Mouse (Mus musculus): ENCODE measurements around the gene Cdhr4. TPM values are rescaled to one million over a fixed set of nuclear protein-coding genes. Genes with fewer than 3 reads are reported as not detected.

Cdhr4 gene
- polyA plus RNA-seq (2014; fragmentation: Nextera tagmentation; extraction: Ambion mirVana) = 4.8 and 8.4 TPM in 2 replicates

- H3K4me1 ChIP-seq (ENCODE audit: control insufficient read depth in 2 of 2, insufficient read depth in 2 of 2, low read length in 2 of 2) = peaks cover 4 to 12% of the 10 kb centered on the region in 2 experiments; a peak in 2 of 4 replicates
- no peak within 1 kb of the TSS for H3K27ac ChIP-seq (replicated peaks in 1 of 2; ENCODE audit: control insufficient read depth in 1 of 2, insufficient read depth in 1 of 2, low read depth in 2 of 2, low read length in 2 of 2)
- H3K9ac ChIP-seq (ENCODE audit: low read length) = no peak within 1 kb of the TSS
- H3K36me3 ChIP-seq (ENCODE audit: control insufficient read depth, insufficient read depth, low read length) = no peaks in the 10 kb centered on the region
- ATAC-seq (ENCODE audit: insufficient number of reproducible peaks, insufficient read depth, low FRiP score, low read depth) = no peak
- no peaks in the 10 kb centered on the region for H3K9me3 ChIP-seq (ENCODE audit: control insufficient read depth, low read length)
- 72% methylated on average over 2 of the region's 2 CpGs for WGBS
- H3K27me3 ChIP-seq (ENCODE audit: control insufficient read depth, insufficient read depth, low read length) = no peaks in the 10 kb centered on the region
- no peak within 1 kb of the TSS for H3K4me3 ChIP-seq (ENCODE audit: control insufficient read depth in 1 of 2, insufficient read depth in 1 of 2, low read depth in 1 of 2, low read length in 2 of 2)
- no peak within 1 kb of the TSS for H3K4me2 ChIP-seq (ENCODE audit: low read length)
Measured at GRCm38 (mm10) chr9:107992197-107992596, at the start of gene Cdhr4. TSS of gene Cdhr4 (plus strand) at chr9:107992497.

- 82% methylated on average over 31 of the region's 31 CpGs for WGBS
- no peak overlapping the region for H3K4me3 ChIP-seq (ENCODE audit: control insufficient read depth in 1 of 2, insufficient read depth in 1 of 2, low read depth in 1 of 2, low read length in 2 of 2)
- no peaks in the 10 kb centered on the region for H3K36me3 ChIP-seq (ENCODE audit: control insufficient read depth, insufficient read depth, low read length)
- no peak overlapping the region for H3K27ac ChIP-seq (replicated peaks in 1 of 2; ENCODE audit: control insufficient read depth in 1 of 2, insufficient read depth in 1 of 2, low read depth in 2 of 2, low read length in 2 of 2)
- no peak overlapping the region for H3K9ac ChIP-seq (ENCODE audit: low read length)
- H3K4me1 ChIP-seq (ENCODE audit: control insufficient read depth in 2 of 2, insufficient read depth in 2 of 2, low read length in 2 of 2) = peaks cover 3 to 8% of the 10 kb centered on the region in 2 experiments; a peak in 2 of 4 replicates
- no peak for ATAC-seq (ENCODE audit: insufficient number of reproducible peaks, insufficient read depth, low FRiP score, low read depth)
- no peaks in the 10 kb centered on the region for H3K9me3 ChIP-seq (ENCODE audit: control insufficient read depth, low read length)
- H3K27me3 ChIP-seq (ENCODE audit: control insufficient read depth, insufficient read depth, low read length) = no peaks in the 10 kb centered on the region
- no peak overlapping the region for H3K4me2 ChIP-seq (ENCODE audit: low read length)
Measured at GRCm38 (mm10) chr9:107947241-107948194, 44.8 kb upstream of the Cdhr4 start.

- Histone ChIP-seq H3K27me3 (ENCODE audit: control insufficient read depth, insufficient read depth, low read length) (no peaks in the 10 kb centered on the region), H3K4me2 (ENCODE audit: low read length) (no peak overlapping the region), H3K36me3 (ENCODE audit: control insufficient read depth, insufficient read depth, low read length) (no peaks in the 10 kb centered on the region), H3K27ac (replicated peaks in 1 of 2; ENCODE audit: control insufficient read depth in 1 of 2, insufficient read depth in 1 of 2, low read depth in 2 of 2, low read length in 2 of 2) (no peak overlapping the region), H3K9ac (ENCODE audit: low read length) (no peak overlapping the region), H3K4me3 (ENCODE audit: control insufficient read depth in 1 of 2, insufficient read depth in 1 of 2, low read depth in 1 of 2, low read length in 2 of 2) (no peak overlapping the region), H3K4me1 (ENCODE audit: control insufficient read depth in 2 of 2, insufficient read depth in 2 of 2, low read length in 2 of 2) (peaks cover 3 to 8% of the 10 kb centered on the region in 2 experiments; a peak in 2 of 4 replicates), H3K9me3 (ENCODE audit: control insufficient read depth, low read length) (no peaks in the 10 kb centered on the region)
- no peak for ATAC-seq (ENCODE audit: insufficient number of reproducible peaks, insufficient read depth, low FRiP score, low read depth)
- 78% methylated on average over 13 of the region's 13 CpGs for WGBS
Measured at GRCm38 (mm10) chr9:107949184-107949921, 42.9 kb upstream of the Cdhr4 start.

- peak within 1 kb of the TSS; percentile 75 for H3K4me2 ChIP-seq (ENCODE audit: low read length)
- H3K27me3 ChIP-seq (ENCODE audit: control insufficient read depth, insufficient read depth, low read length) = no peaks in the 10 kb centered on the region
- WGBS = 90% methylated on average over 10 of the region's 10 CpGs
- peak within 1 kb of the TSS; percentile 61 to 88; a peak in 3 of 4 replicates for H3K27ac ChIP-seq (replicated peaks in 1 of 2; ENCODE audit: control insufficient read depth in 1 of 2, insufficient read depth in 1 of 2, low read depth in 2 of 2, low read length in 2 of 2)
- peaks cover 3 to 8% of the 10 kb centered on the region in 2 experiments; a peak in 2 of 4 replicates for H3K4me1 ChIP-seq (ENCODE audit: control insufficient read depth in 2 of 2, insufficient read depth in 2 of 2, low read length in 2 of 2)
- no peak for ATAC-seq (ENCODE audit: insufficient number of reproducible peaks, insufficient read depth, low FRiP score, low read depth)
- H3K9me3 ChIP-seq (ENCODE audit: control insufficient read depth, low read length) = no peaks in the 10 kb centered on the region
- peak within 1 kb of the TSS; percentile 76 for H3K9ac ChIP-seq (ENCODE audit: low read length)
- peak within 1 kb of the TSS; percentile 69 to 97 for H3K4me3 ChIP-seq (ENCODE audit: control insufficient read depth in 1 of 2, insufficient read depth in 1 of 2, low read depth in 1 of 2, low read length in 2 of 2)
- H3K36me3 ChIP-seq (ENCODE audit: control insufficient read depth, insufficient read depth, low read length) = no peaks in the 10 kb centered on the region
Measured at GRCm38 (mm10) chr9:107949922-107950235, 42.4 kb upstream of the Cdhr4 start, which contains the start of gene Traip. TSS of gene Traip (plus strand) at chr9:107950136.

- WGBS = 14% methylated on average over 45 of the region's 45 CpGs
- H3K27ac ChIP-seq (replicated peaks in 1 of 2; ENCODE audit: control insufficient read depth in 1 of 2, insufficient read depth in 1 of 2, low read depth in 2 of 2, low read length in 2 of 2) = peak overlapping the region; percentile 61 to 88; a peak in 3 of 4 replicates
- peak overlapping the region; percentile 76 for H3K9ac ChIP-seq (ENCODE audit: low read length)
- peak overlapping the region; percentile 69 to 97 for H3K4me3 ChIP-seq (ENCODE audit: control insufficient read depth in 1 of 2, insufficient read depth in 1 of 2, low read depth in 1 of 2, low read length in 2 of 2)
- peak; percentile 79; the same call in 1 of the 2 replicates for ATAC-seq (ENCODE audit: insufficient number of reproducible peaks, insufficient read depth, low FRiP score, low read depth)
- peaks cover 3 to 8% of the 10 kb centered on the region in 2 experiments; a peak in 2 of 4 replicates for H3K4me1 ChIP-seq (ENCODE audit: control insufficient read depth in 2 of 2, insufficient read depth in 2 of 2, low read length in 2 of 2)
- H3K36me3 ChIP-seq (ENCODE audit: control insufficient read depth, insufficient read depth, low read length) = no peaks in the 10 kb centered on the region
- H3K27me3 ChIP-seq (ENCODE audit: control insufficient read depth, insufficient read depth, low read length) = no peaks in the 10 kb centered on the region
- H3K9me3 ChIP-seq (ENCODE audit: control insufficient read depth, low read length) = no peaks in the 10 kb centered on the region
- peak overlapping the region; percentile 75 for H3K4me2 ChIP-seq (ENCODE audit: low read length)
Measured at GRCm38 (mm10) chr9:107950460-107951355, 41.6 kb upstream of the Cdhr4 start.

GRCm38 (mm10) chr9:107955613-107956289 is 36.5 kb upstream of the Cdhr4 start:
- no peak for ATAC-seq (ENCODE audit: insufficient number of reproducible peaks, insufficient read depth, low FRiP score, low read depth)
- Histone ChIP-seq H3K4me2 (ENCODE audit: low read length) (no peak overlapping the region), H3K9ac (ENCODE audit: low read length) (no peak overlapping the region; the same call in 1 of the 2 replicates)

More at GRCm38 (mm10) chr9:107955613-107956289, 36.5 kb upstream of the Cdhr4 start:
- H3K4me1 ChIP-seq (ENCODE audit: control insufficient read depth in 2 of 2, insufficient read depth in 2 of 2, low read length in 2 of 2) = peaks cover 3 to 5% of the 10 kb centered on the region in 2 experiments; a peak in 2 of 4 replicates
- no peak overlapping the region for H3K27ac ChIP-seq (replicated peaks in 1 of 2; ENCODE audit: control insufficient read depth in 1 of 2, insufficient read depth in 1 of 2, low read depth in 2 of 2, low read length in 2 of 2)
- 58% methylated on average over 6 of the region's 6 CpGs for WGBS
- no peaks in the 10 kb centered on the region for H3K9me3 ChIP-seq (ENCODE audit: control insufficient read depth, low read length)
- no peaks in the 10 kb centered on the region for H3K27me3 ChIP-seq (ENCODE audit: control insufficient read depth, insufficient read depth, low read length)
- no peak overlapping the region for H3K4me3 ChIP-seq (ENCODE audit: control insufficient read depth in 1 of 2, insufficient read depth in 1 of 2, low read depth in 1 of 2, low read length in 2 of 2)
- peaks cover 36% of the 10 kb centered on the region for H3K36me3 ChIP-seq (ENCODE audit: control insufficient read depth, insufficient read depth, low read length)
